Mouse (Mus musculus): Measurements from ENCODE around the gene Sidt2.

Sidt2 gene

DNA sequence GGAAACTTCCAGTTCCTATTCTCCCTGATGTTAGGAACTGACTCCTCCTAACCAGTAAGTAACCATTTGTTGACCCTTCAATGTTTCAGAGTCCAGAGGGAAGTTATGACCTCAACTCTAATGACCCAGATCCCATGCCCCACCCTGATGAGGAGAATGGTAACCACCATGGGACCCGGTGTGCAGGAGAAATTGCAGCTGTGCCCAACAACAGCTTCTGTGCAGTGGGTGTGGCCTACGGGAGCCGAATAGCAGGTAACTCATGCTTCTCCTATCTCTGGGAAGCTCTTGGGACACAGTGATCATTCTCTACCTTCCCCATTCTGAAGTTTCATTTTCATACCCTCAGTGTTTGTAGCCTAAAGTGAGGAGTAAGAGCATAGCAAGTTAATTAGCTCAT is 44.1 kb downstream of the Sidt2 start:
- DNase-seq (ENCODE audit: low read depth): no peak

DNA sequence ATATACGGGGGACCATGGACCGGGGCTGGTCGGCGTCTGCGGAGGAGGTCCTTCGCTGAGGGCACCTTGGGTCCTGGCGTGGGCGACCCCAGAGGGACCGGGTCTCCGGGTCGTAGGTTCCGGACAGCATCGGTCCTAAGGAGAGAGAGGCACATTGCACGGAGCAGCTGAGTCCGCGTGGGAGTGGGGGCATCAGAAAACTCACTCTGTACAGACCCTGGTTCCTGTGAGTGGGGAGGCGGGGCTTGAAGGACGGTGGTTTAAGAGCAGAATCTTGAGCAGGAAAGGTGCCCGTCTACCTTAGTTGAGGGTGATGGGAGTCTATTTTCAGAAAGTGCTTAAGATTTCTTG is 48.0 kb downstream of the Sidt2 start:
- DNase-seq (ENCODE audit: low read depth): no peak

DNA sequence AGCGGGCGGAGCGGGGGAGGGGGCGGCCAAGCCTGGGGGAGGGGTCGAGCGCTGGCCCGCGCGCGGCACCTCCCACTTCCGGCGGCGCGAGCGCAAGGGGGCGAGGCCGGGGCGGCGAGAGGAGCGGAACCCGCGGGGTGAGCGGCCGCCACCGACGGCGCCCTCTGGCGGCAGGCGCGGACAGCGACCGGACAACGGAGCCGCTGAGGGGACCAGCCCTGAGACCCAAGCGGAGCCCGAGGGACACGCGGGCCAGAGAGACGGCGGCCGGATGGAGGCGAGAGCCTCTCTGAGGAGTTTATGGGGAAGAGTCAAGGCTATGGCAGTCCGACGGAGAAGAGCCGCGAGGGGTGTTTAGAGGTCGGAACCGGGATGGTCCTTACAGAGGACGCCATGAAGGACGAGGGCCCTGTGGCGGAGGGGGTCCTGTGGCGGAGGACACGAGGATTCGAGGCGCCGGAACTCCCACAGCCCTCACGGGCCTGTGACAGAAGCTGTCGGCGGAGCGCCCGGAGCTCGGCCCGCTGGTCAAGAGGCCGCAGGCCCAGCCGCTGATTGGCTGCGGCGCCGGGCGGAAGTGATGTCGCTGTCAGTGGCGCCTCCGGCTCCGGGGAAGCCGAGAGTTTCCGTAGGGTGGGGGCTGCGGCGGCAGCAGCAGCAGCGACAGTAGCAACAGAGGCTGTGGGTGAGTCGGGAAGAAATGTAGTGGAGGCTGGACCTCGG is 48.5 kb downstream of the Sidt2 start, which contains the start of the genes Pcsk7 and Rnf214:
Gene Pcsk7 (plus strand): TSS at position 143 of the 723 bp plus-strand sequence.
Gene Rnf214 (minus strand): TSS at position 557 of the 723 bp plus-strand sequence.
- DNase-seq (ENCODE audit: low read depth): no peak

GRCm38 (mm10) chr9:45905811-45906237 is 49.2 kb downstream of the Sidt2 start:
- DNase-seq (ENCODE audit: low read depth): no peak

DNA sequence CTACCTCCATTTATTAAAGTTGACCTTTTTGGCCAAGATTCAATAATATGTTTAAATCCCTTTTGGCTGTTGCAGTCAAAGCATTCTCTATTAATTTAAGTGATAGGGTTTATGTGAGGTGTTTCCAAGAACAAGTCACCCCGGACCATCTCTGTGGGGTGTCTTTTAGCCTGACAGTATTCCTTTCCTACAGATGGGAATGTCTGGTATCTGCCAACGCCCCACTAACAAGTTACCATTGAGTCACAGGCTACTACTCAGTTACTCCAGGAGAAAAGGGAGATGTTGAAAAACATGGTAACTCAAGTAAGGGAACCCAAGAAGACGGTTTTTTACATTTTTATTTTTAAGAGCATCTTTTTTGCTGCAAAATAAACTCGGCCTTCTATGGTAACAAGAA is 49.9 kb downstream of the Sidt2 start:
- DNase-seq (ENCODE audit: low read depth): no peak

DNA sequence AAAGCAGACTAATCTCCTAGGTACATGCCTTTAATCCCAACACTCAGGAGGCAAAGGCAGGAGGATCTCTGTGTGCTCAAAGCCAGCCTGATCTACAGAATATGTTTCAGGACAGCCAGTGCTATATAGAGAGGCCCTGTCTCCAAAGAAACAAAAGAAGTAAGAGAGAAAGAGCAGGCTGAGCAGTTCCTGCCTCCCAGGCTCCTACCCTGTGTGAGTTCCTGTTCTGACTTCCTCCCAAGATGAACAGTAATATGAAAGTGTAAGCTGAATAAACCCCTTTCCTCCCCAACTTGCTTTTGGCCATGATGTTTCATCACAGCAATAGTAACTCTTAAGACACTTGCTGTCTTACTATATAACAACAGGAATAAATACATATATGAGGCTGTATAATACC is 61.4 kb downstream of the Sidt2 start:
- no peak for DNase-seq (ENCODE audit: low read depth)

All from fibroblast of lung, adult 2 months (primary cell).